Mouse (Mus musculus) 3134 (cell line): ENCODE measurements around the gene Rbmxl1.
"Not testable (repeated sequence)": the region's sequence is repeated elsewhere in the genome, so short reads cannot be mapped to it uniquely, and the experiment has no call there.

Source experiments
- DNase-seq: peaks from one replicate; pipeline ENCODE4 v3.0.0-alpha.2; 2011; ENCODE audit warnings: low spot score; ENCODE audit not compliant: insufficient read length; ENCODE audit errors: extremely low read depth

Rbmxl1 gene

GRCm38 (mm10) chr8:78496273-78496672 is 12.4 kb downstream of the Rbmxl1 start:
- DNase-seq: not testable (repeated sequence)

GRCm38 (mm10) chr8:78493031-78493430 is 15.7 kb downstream of the Rbmxl1 start:
- DNase-seq: no peak

- no peak for DNase-seq
These were observed 19.0 kb downstream of the Rbmxl1 start for GRCm38 (mm10) chr8:78489733-78490132.

GRCm38 (mm10) chr8:78477051-78477829 is 31.5 kb downstream of the Rbmxl1 start:
- no peak for DNase-seq

- no peak for DNase-seq
These were observed 40.8 kb downstream of the Rbmxl1 start for GRCm38 (mm10) chr8:78467889-78468288.

GRCm38 (mm10) chr8:78463941-78464340 is 44.8 kb downstream of the Rbmxl1 start:
- peak; percentile 39 for DNase-seq

- no peak for DNase-seq
These were observed 52.3 kb downstream of the Rbmxl1 start for GRCm38 (mm10) chr8:78456441-78456840.
